Mouse (Mus musculus): ENCODE results near the gene Mms19. TPM values are rescaled to one million over a fixed set of nuclear protein-coding genes. Genes with fewer than 3 reads are reported as not detected.

The Mms19 gene
- polyA plus RNA-seq, 1 experiment from 2014 or later, result 11.1 TPM

Other genes starting within 250 kb of the Mms19 start
- 0.13 and 0.26 TPM in 2 replicates for gene Slit1, start 237.5 kb downstream of the Mms19 start, polyA plus RNA-seq (2015; fragmentation: Nextera tagmentation; extraction: Ambion mirVana)
- gene Arhgap19, start 179.1 kb downstream of the Mms19 start, polyA plus RNA-seq (2015; fragmentation: Nextera tagmentation; extraction: Ambion mirVana), result 25.6 and 27.5 TPM in 2 replicates
- gene Frat1, start 151.2 kb downstream of the Mms19 start, polyA plus RNA-seq (2015; fragmentation: Nextera tagmentation; extraction: Ambion mirVana), result 8.3 and 8.5 TPM in 2 replicates
- gene Frat2, start 133.0 kb downstream of the Mms19 start, polyA plus RNA-seq (2015; fragmentation: Nextera tagmentation; extraction: Ambion mirVana), result 2.5 and 2.7 TPM in 2 replicates
- gene Rrp12, start 85.0 kb downstream of the Mms19 start, polyA plus RNA-seq (2015; fragmentation: Nextera tagmentation; extraction: Ambion mirVana), result 7.4 and 7.5 TPM in 2 replicates
- gene Pgam1, start 69.2 kb downstream of the Mms19 start, polyA plus RNA-seq (2015; fragmentation: Nextera tagmentation; extraction: Ambion mirVana), result 366 and 408 TPM in 2 replicates
- 25.4 and 27.3 TPM in 2 replicates for gene Exosc1, start 47.7 kb downstream of the Mms19 start, polyA plus RNA-seq (2015; fragmentation: Nextera tagmentation; extraction: Ambion mirVana)
- gene Zdhhc16, start 47.7 kb downstream of the Mms19 start, polyA plus RNA-seq (2015; fragmentation: Nextera tagmentation; extraction: Ambion mirVana), result 32.1 and 32.5 TPM in 2 replicates
- gene Ubtd1, start 606 bp upstream of the Mms19 start, polyA plus RNA-seq (2015; fragmentation: Nextera tagmentation; extraction: Ambion mirVana), result 4.2 and 4.9 TPM in 2 replicates
- 0.07 and 0.15 TPM in 2 replicates for gene Ankrd2, start 54.8 kb upstream of the Mms19 start, polyA plus RNA-seq (2015; fragmentation: Nextera tagmentation; extraction: Ambion mirVana)
- gene Hoga1, start 64.5 kb upstream of the Mms19 start, polyA plus RNA-seq (2015; fragmentation: Nextera tagmentation; extraction: Ambion mirVana), result 62.9 and 70.5 TPM in 2 replicates
- 0.34 and 0.35 TPM in 2 replicates for gene 4933411K16Rik, start 71.1 kb upstream of the Mms19 start, polyA plus RNA-seq (2015; fragmentation: Nextera tagmentation; extraction: Ambion mirVana)
- gene Morn4, start 105.2 kb upstream of the Mms19 start, polyA plus RNA-seq (2015; fragmentation: Nextera tagmentation; extraction: Ambion mirVana), result 1.1 TPM in 2 replicates
- gene Pi4k2a, start 109.3 kb upstream of the Mms19 start, polyA plus RNA-seq (2015; fragmentation: Nextera tagmentation; extraction: Ambion mirVana), result 2.9 and 4.0 TPM in 2 replicates
- gene Avpi1, start 147.9 kb upstream of the Mms19 start, polyA plus RNA-seq (2015; fragmentation: Nextera tagmentation; extraction: Ambion mirVana), result 22.5 and 24.8 TPM in 2 replicates
- gene Marveld1, start 166.2 kb upstream of the Mms19 start, polyA plus RNA-seq (2015; fragmentation: Nextera tagmentation; extraction: Ambion mirVana), result 2.0 TPM in 2 replicates
- gene Zfyve27, start 182.8 kb upstream of the Mms19 start, polyA plus RNA-seq (2015; fragmentation: Nextera tagmentation; extraction: Ambion mirVana), result 8.5 and 9.9 TPM in 2 replicates
- 0.37 TPM in 1 of 2 replicates, not detected in the other for gene Sfrp5, start 221.1 kb upstream of the Mms19 start, polyA plus RNA-seq (2015; fragmentation: Nextera tagmentation; extraction: Ambion mirVana)